Mouse (Mus musculus) v-Abl transformed pro-B cells (cell line): ENCODE results near the gene Apbb1.

Experiments used
- in situ Hi-C, 2 experiments: fragments of 400-800 bp; cut with MboI; formaldehyde crosslinking; loops; one replicate each; pipeline ENCODE4 v1.15.1; 2025; ENCODE audit not compliant: unreplicated experiment in 2 of 2

Apbb1 gene

GRCm38 (mm10) chr7:105581094-105581703, at the start of gene Apbb1:
Gene Apbb1 (minus strand): TSS chr7:105581653.
- in situ Hi-C loops, result no loop called here

GRCm38 (mm10) chr7:105628633-105629032, 47.2 kb upstream of the Apbb1 start:
- in situ Hi-C loops, result no loop called here

- in situ Hi-C loops, result no loop called here
Observed at GRCm38 (mm10) chr7:105625397-105625796, 43.9 kb upstream of the Apbb1 start.

- in situ Hi-C loops, result loop anchor here in 1 of 2 experiments (25.0 kb wide), 1 partner anchor 209 kb away; the partner anchor contains the start of genes Cnga4 and Fam160a2
Observed at GRCm38 (mm10) chr7:105621646-105622292, 40.3 kb upstream of the Apbb1 start.

GRCm38 (mm10) chr7:105621053-105621452, 39.6 kb upstream of the Apbb1 start:
- in situ Hi-C loops, result loop anchor here in 1 of 2 experiments (25.0 kb wide), 1 partner anchor 209 kb away; the partner anchor contains the start of genes Cnga4 and Fam160a2

GRCm38 (mm10) chr7:105619701-105620100, 38.2 kb upstream of the Apbb1 start:
- in situ Hi-C loops, result loop anchor here in 1 of 2 experiments (25.0 kb wide), 1 partner anchor 207 kb away; the partner anchor contains the start of genes Cnga4 and Fam160a2

GRCm38 (mm10) chr7:105617810-105618209, 36.4 kb upstream of the Apbb1 start:
- in situ Hi-C loops, result loop anchor here in 1 of 2 experiments (25.0 kb wide), 1 partner anchor 206 kb away; the partner anchor contains the start of genes Cnga4 and Fam160a2

- in situ Hi-C loops, result loop anchor here in 1 of 2 experiments (25.0 kb wide), 1 partner anchor 204 kb away; the partner anchor contains the start of genes Cnga4 and Fam160a2
Observed at GRCm38 (mm10) chr7:105616561-105616960, 35.1 kb upstream of the Apbb1 start.

- in situ Hi-C loops, result loop anchor here in 1 of 2 experiments (25.0 kb wide), 1 partner anchor 203 kb away; the partner anchor contains the start of genes Cnga4 and Fam160a2
Observed at GRCm38 (mm10) chr7:105615720-105616119, 34.3 kb upstream of the Apbb1 start.

- in situ Hi-C loops, result loop anchor here in 1 of 2 experiments (25.0 kb wide), 1 partner anchor 202 kb away; the partner anchor contains the start of genes Cnga4 and Fam160a2
Observed at GRCm38 (mm10) chr7:105614400-105614799, 32.9 kb upstream of the Apbb1 start.

- in situ Hi-C loops, result loop anchor here in 1 of 2 experiments (25.0 kb wide), 1 partner anchor 199 kb away; the partner anchor contains the start of genes Cnga4 and Fam160a2
Observed at GRCm38 (mm10) chr7:105611767-105612166, 30.3 kb upstream of the Apbb1 start.

GRCm38 (mm10) chr7:105608467-105608866, 27.0 kb upstream of the Apbb1 start:
- in situ Hi-C loops, result loop anchor here (5.0 to 25.0 kb wide), 3 partner anchors 71 to 196 kb away; partner anchors contain the start of genes Cnga4 (in 1 of the 2) and Fam160a2 (in 1 of the 2)

- in situ Hi-C loops, result loop anchor here (5.0 to 25.0 kb wide), 3 partner anchors 66 to 191 kb away; partner anchors contain the start of genes Cnga4 (in 1 of the 2) and Fam160a2 (in 1 of the 2)
Observed at GRCm38 (mm10) chr7:105602860-105603623, 21.6 kb upstream of the Apbb1 start.

- in situ Hi-C loops, result no loop called here
Observed at GRCm38 (mm10) chr7:105590097-105590496, 8.6 kb upstream of the Apbb1 start.

GRCm38 (mm10) chr7:105588325-105588912, 7.0 kb upstream of the Apbb1 start:
- in situ Hi-C loops, result no loop called here

GRCm38 (mm10) chr7:105581959-105582358, 506 bp upstream of the Apbb1 start:
- in situ Hi-C loops, result no loop called here

- in situ Hi-C loops, result no loop called here
Observed at GRCm38 (mm10) chr7:105580627-105581089, 795 bp downstream of the Apbb1 start.

- in situ Hi-C loops, result no loop called here
Observed at GRCm38 (mm10) chr7:105578481-105578880, 3.0 kb downstream of the Apbb1 start.

GRCm38 (mm10) chr7:105577377-105577871, 4.0 kb downstream of the Apbb1 start:
- in situ Hi-C loops, result no loop called here
